Mouse (Mus musculus): ENCODE results near the gene Olfr311. TPM values are rescaled to one million over a fixed set of nuclear protein-coding genes. Genes with fewer than 3 reads are reported as not detected.
A peak's percentile ranks its signal among the peaks of the same experiment; 100 is the strongest.
"Not testable (repeated sequence)": the region's sequence is repeated elsewhere in the genome, so short reads cannot be mapped to it uniquely, and the experiment has no call there.

Gene Olfr311
- total RNA-seq (2015): not detected in 2 replicates
- not detected in 2 replicates for total RNA-seq (2017)

- ATAC-seq (replicated peaks; ENCODE audit: poor library complexity): not testable (repeated sequence)
Observed at GRCm38 (mm10) chr11:58838951-58839350, at the start of gene Olfr311. Olfr311 (plus strand) TSS chr11:58839251.

- no peak for ATAC-seq (replicated peaks; ENCODE audit: poor library complexity)
Observed at GRCm38 (mm10) chr11:58789532-58789931, 49.5 kb upstream of the Olfr311 start.

- ATAC-seq (replicated peaks; ENCODE audit: poor library complexity): peak; percentile 31
Observed at GRCm38 (mm10) chr11:58790053-58790452, 49.0 kb upstream of the Olfr311 start.

GRCm38 (mm10) chr11:58790646-58791045 lies 48.4 kb upstream of the Olfr311 start:
- ATAC-seq (replicated peaks; ENCODE audit: poor library complexity): no peak

GRCm38 (mm10) chr11:58795856-58796255 lies 43.2 kb upstream of the Olfr311 start:
- no peak for ATAC-seq (replicated peaks; ENCODE audit: poor library complexity)

GRCm38 (mm10) chr11:58796850-58797249 lies 42.2 kb upstream of the Olfr311 start:
- ATAC-seq (replicated peaks; ENCODE audit: poor library complexity): no peak

- no peak for ATAC-seq (replicated peaks; ENCODE audit: poor library complexity)
Observed at GRCm38 (mm10) chr11:58799747-58800146, 39.3 kb upstream of the Olfr311 start.

GRCm38 (mm10) chr11:58801558-58802228 lies 37.4 kb upstream of the Olfr311 start, which contains the start of gene Fam183b:
Fam183b (minus strand) TSS chr11:58801960.
- ATAC-seq (replicated peaks; ENCODE audit: poor library complexity): no peak

GRCm38 (mm10) chr11:58803871-58804270 lies 35.2 kb upstream of the Olfr311 start:
- no peak for ATAC-seq (replicated peaks; ENCODE audit: poor library complexity)

- no peak for ATAC-seq (replicated peaks; ENCODE audit: poor library complexity)
Observed at GRCm38 (mm10) chr11:58804393-58804792, 34.7 kb upstream of the Olfr311 start.

GRCm38 (mm10) chr11:58812001-58812400 lies 27.1 kb upstream of the Olfr311 start:
- ATAC-seq (replicated peaks; ENCODE audit: poor library complexity): no peak

- not testable (repeated sequence) for ATAC-seq (replicated peaks; ENCODE audit: poor library complexity)
Observed at GRCm38 (mm10) chr11:58814700-58815099, 24.4 kb upstream of the Olfr311 start, which contains the start of gene Olfr313. Olfr313 (plus strand) TSS chr11:58815000.

- ATAC-seq (replicated peaks; ENCODE audit: poor library complexity): no peak
Observed at GRCm38 (mm10) chr11:58815676-58816075, 23.4 kb upstream of the Olfr311 start.

GRCm38 (mm10) chr11:58828937-58829336 lies 10.1 kb upstream of the Olfr311 start, which contains the start of gene Olfr312:
Olfr312 (plus strand) TSS chr11:58829237.
- not testable (repeated sequence) for ATAC-seq (replicated peaks; ENCODE audit: poor library complexity)

- no peak for ATAC-seq (replicated peaks; ENCODE audit: poor library complexity)
Observed at GRCm38 (mm10) chr11:58829764-58830163, 9.3 kb upstream of the Olfr311 start.

- ATAC-seq (replicated peaks; ENCODE audit: poor library complexity): not testable (repeated sequence)
Observed at GRCm38 (mm10) chr11:58832541-58832940, 6.5 kb upstream of the Olfr311 start.

GRCm38 (mm10) chr11:58846919-58847461 lies 7.9 kb downstream of the Olfr311 start, which contains the start of gene Gm12258:
Gm12258 (plus strand) TSS chr11:58847158.
- ATAC-seq (replicated peaks; ENCODE audit: poor library complexity): peak; percentile 100

GRCm38 (mm10) chr11:58847636-58848035 lies 8.6 kb downstream of the Olfr311 start:
- no peak for ATAC-seq (replicated peaks; ENCODE audit: poor library complexity)

- ATAC-seq (replicated peaks; ENCODE audit: poor library complexity): no peak
Observed at GRCm38 (mm10) chr11:58849731-58850130, 10.7 kb downstream of the Olfr311 start.

- ATAC-seq (replicated peaks; ENCODE audit: poor library complexity): no peak
Observed at GRCm38 (mm10) chr11:58860744-58861143, 21.7 kb downstream of the Olfr311 start.

- ATAC-seq (replicated peaks; ENCODE audit: poor library complexity): peak; percentile 97
Observed at GRCm38 (mm10) chr11:58867039-58867953, 28.2 kb downstream of the Olfr311 start, which contains the start of gene 2810021J22Rik. 2810021J22Rik (plus strand) TSS chr11:58867216.

Measured in megakaryocyte progenitor cell, adult 5-6 weeks (primary cell).